ENCODE assay signal across 10 mouse cellular contexts in genomic region chr17:63413973-63414580, GRCm38 (mm10).
DNase-seq lines count a peak whose midpoint lies in the region; ATAC-seq and TF ChIP-seq lines count a peak whose summit lies in the region.
"Had no signal": no experiment of that assay in that cellular context is flagged by ENCODE, and none has a peak within 500 bp of the region (broad histone marks: within the 10 kb centered on the region; RNA-seq: fewer than 3 reads in every experiment).

No protein-coding gene starts in this region.

- no peak overlapping the region for H3K4me2 ChIP-seq in embryonic facial prominence, embryonic 11.5 days (ENCODE audit: low read depth, low read length)
- H3K4me2 ChIP-seq in limb, embryonic 14.5 days (replicated peaks; ENCODE audit: low read depth, low read length, severe bottlenecking): no peak overlapping the region
- H3K4me2 ChIP-seq: lung, embryonic 15.5 days; stomach, embryonic 15.5 days had no signal

- H3K4me3 ChIP-seq in embryonic facial prominence, embryonic 11.5 days (ENCODE audit: low read depth, low read length): no peak overlapping the region
- no peak overlapping the region for H3K4me3 ChIP-seq in embryonic facial prominence, embryonic 10.5 days
- H3K4me3 ChIP-seq in limb, embryonic 14.5 days (replicated peaks; ENCODE audit: low read length): no peak overlapping the region
- H3K4me3 ChIP-seq in limb, embryonic 10.5 days: no peak overlapping the region
- H3K4me3 ChIP-seq: lung, embryonic 15.5 days; stomach, embryonic 15.5 days had no signal

- no peaks in the 10 kb centered on the region for H3K9me3 ChIP-seq in embryonic facial prominence, embryonic 11.5 days (replicated peaks; ENCODE audit: control insufficient read depth, low read length)
- H3K9me3 ChIP-seq in embryonic facial prominence, embryonic 10.5 days: no peaks in the 10 kb centered on the region; the same call in 1 of the 2 replicates
- H3K9me3 ChIP-seq in limb, embryonic 14.5 days (ENCODE audit: control insufficient read depth, low read length): 0 out of 2 replicates have a peak, but pooled peaks cover 6% of the 10 kb centered on the region
- H3K9me3 ChIP-seq in limb, embryonic 10.5 days (replicated peaks): no peaks in the 10 kb centered on the region
- H3K9me3 ChIP-seq: lung, embryonic 15.5 days; stomach, embryonic 15.5 days had no signal

- DNase-seq in embryonic facial prominence, embryonic 11.5 days (ENCODE audit: low spot score): peak; percentile 62
- DNase-seq in embryonic facial prominence, embryonic 10.5 days (ENCODE audit: low spot score): no peak
- DNase-seq in limb, embryonic 14.5 days (ENCODE audit: low spot score): peak; percentile 33
- no peak for DNase-seq in limb, embryonic 10.5 days (ENCODE audit: low spot score)
- DNase-seq in c-Kit-positive CD71-positive TER-119-positive erythroid progenitor cells, embryonic 14.5 days (ENCODE audit: low spot score): peak; percentile 33
- DNase-seq in thymus, adult 18-20 months: no peak
- DNase-seq in thymus, postnatal 25 days: no peak

- H3K9ac ChIP-seq in embryonic facial prominence, embryonic 11.5 days (replicated peaks; ENCODE audit: low read length): no peak overlapping the region
- no peak overlapping the region for H3K9ac ChIP-seq in limb, embryonic 14.5 days (ENCODE audit: low read depth, low read length, severe bottlenecking)
- H3K9ac ChIP-seq: lung, embryonic 15.5 days; stomach, embryonic 15.5 days had no signal

- 92% methylated on average over 1 of the region's 1 CpGs for WGBS in embryonic facial prominence, embryonic 11.5 days
- 95% methylated on average over 1 of the region's 1 CpGs for WGBS in embryonic facial prominence, embryonic 10.5 days
- WGBS in limb, embryonic 14.5 days: 96% methylated on average over 1 of the region's 1 CpGs
- WGBS in limb, embryonic 10.5 days: 89% methylated on average over 1 of the region's 1 CpGs

- no peaks in the 10 kb centered on the region for H3K36me3 ChIP-seq in embryonic facial prominence, embryonic 11.5 days (replicated peaks; ENCODE audit: control insufficient read depth, insufficient read depth, low read depth, low read length)
- H3K36me3 ChIP-seq in embryonic facial prominence, embryonic 10.5 days (replicated peaks): peaks cover 6% of the 10 kb centered on the region; the same call in 1 of the 2 replicates
- H3K36me3 ChIP-seq in limb, embryonic 14.5 days (ENCODE audit: control insufficient read depth, insufficient read depth, low read length): no peaks in the 10 kb centered on the region; the same call in 1 of the 2 replicates
- H3K36me3 ChIP-seq in limb, embryonic 10.5 days: peaks cover 12% of the 10 kb centered on the region; the same call in 1 of the 2 replicates
- H3K36me3 ChIP-seq: lung, embryonic 15.5 days had no signal

- H3K27ac ChIP-seq in embryonic facial prominence, embryonic 11.5 days (replicated peaks; ENCODE audit: low read depth, low read length): no peak overlapping the region
- no peak overlapping the region for H3K27ac ChIP-seq in embryonic facial prominence, embryonic 10.5 days (replicated peaks)
- H3K27ac ChIP-seq in limb, embryonic 14.5 days (replicated peaks; ENCODE audit: low read depth, low read length): no peak overlapping the region
- H3K27ac ChIP-seq in limb, embryonic 10.5 days: no peak overlapping the region
- H3K27ac ChIP-seq: lung, embryonic 15.5 days; stomach, embryonic 15.5 days had no signal

- no peak for TF ChIP-seq POLR2A in limb, embryonic 14.5 days (IDR thresholded peaks at IDR 0.05; ENCODE audit: borderline replicate concordance, extremely low read depth, insufficient read depth, insufficient read length)

- H3K27me3 ChIP-seq in embryonic facial prominence, embryonic 11.5 days (ENCODE audit: control insufficient read depth, insufficient read depth, low read length): no peaks in the 10 kb centered on the region
- H3K27me3 ChIP-seq in embryonic facial prominence, embryonic 10.5 days (replicated peaks; ENCODE audit: low read depth, poor library complexity, severe bottlenecking): no peaks in the 10 kb centered on the region
- H3K27me3 ChIP-seq in limb, embryonic 14.5 days (ENCODE audit: control insufficient read depth, insufficient read depth, low read length): no peaks in the 10 kb centered on the region
- no peaks in the 10 kb centered on the region for H3K27me3 ChIP-seq in limb, embryonic 10.5 days (ENCODE audit: low read depth, poor library complexity, severe bottlenecking)
- H3K27me3 ChIP-seq: lung, embryonic 15.5 days; stomach, embryonic 15.5 days had no signal

- no peak for ATAC-seq in embryonic facial prominence, embryonic 11.5 days (replicated peaks; ENCODE audit: insufficient number of reproducible peaks, low FRiP score, low TSS enrichment, low read depth)
- ATAC-seq in limb, embryonic 14.5 days (ENCODE audit: low FRiP score, low read depth): no peak
- ATAC-seq in neutrophil, adult 5-6 weeks (ENCODE audit: extremely low read depth, insufficient number of reproducible peaks, low FRiP score, poor library complexity, severe bottlenecking): peak; percentile 23; the same call in 1 of the 2 replicates

- no peaks in the 10 kb centered on the region for H3K4me1 ChIP-seq in embryonic facial prominence, embryonic 11.5 days (ENCODE audit: control insufficient read depth, insufficient read depth, low read length)
- no peaks in the 10 kb centered on the region for H3K4me1 ChIP-seq in embryonic facial prominence, embryonic 10.5 days
- no peaks in the 10 kb centered on the region for H3K4me1 ChIP-seq in limb, embryonic 14.5 days (ENCODE audit: control insufficient read depth, insufficient read depth, low read length)
- H3K4me1 ChIP-seq in limb, embryonic 10.5 days: no peaks in the 10 kb centered on the region
- H3K4me1 ChIP-seq: lung, embryonic 15.5 days; stomach, embryonic 15.5 days had no signal

Comparison
In these comparisons a context has a peak if more than half of its experiments do, and no peak if none do; other contexts are left out.
1. DNase-seq: peak in embryonic facial prominence, embryonic 11.5 days (single experiment), limb, embryonic 14.5 days (single experiment) and c-Kit-positive CD71-positive TER-119-positive erythroid progenitor cells, embryonic 14.5 days (single experiment); none in embryonic facial prominence, embryonic 10.5 days (single experiment), limb, embryonic 10.5 days (single experiment), thymus, adult 18-20 months (0 of 2) and thymus, postnatal 25 days (single experiment).